Mouse (Mus musculus): Measurements from ENCODE around the gene Cic. TPM values are rescaled to one million over a fixed set of nuclear protein-coding genes. Genes with fewer than 3 reads are reported as not detected.
A peak's percentile ranks its signal among the peaks of the same experiment; 100 is the strongest.

Cic gene
- total RNA-seq, 1 experiment from 2014 or later: 65.9 TPM

DNA sequence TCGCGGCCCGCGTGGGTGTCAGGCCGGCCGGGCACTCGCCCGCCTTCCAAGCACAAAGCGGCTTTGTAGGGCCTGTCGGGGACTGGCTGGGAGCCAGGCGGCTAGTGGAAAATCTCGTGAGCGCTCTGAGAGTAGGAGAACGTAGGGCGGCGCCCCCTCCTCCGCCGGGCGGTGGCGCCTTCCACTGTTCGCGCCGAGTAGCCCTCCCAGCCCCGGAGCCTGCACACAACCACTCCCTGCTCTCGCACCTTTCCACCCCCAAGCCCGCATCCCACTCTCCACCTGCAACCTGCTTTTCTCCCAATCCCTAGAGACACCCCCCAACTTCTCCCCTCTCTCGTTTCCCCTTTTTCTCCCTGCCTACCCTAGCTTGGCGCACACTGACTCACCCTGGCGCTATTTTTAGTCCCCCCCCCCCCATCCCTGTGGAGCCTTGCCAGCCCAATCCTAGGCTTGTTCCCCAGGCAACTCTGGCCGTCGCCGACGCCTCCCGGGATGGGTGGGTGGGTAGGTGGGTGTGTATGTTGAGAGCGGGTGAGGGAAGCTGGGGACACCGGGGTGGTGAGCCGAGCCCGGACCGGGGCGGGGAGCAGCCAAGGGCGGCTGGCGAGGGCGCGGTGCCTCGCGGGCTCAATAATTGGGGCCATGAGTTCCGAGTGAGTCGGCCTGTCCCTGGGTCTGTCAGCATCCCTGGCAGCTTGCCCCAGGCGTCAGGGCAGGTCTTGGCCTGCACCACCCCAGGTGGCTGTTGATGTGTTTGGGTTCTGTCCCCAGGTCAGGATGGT, 11.8 kb downstream of the Cic start:
- ATAC-seq (replicated peaks; ENCODE audit: insufficient number of reproducible peaks, low FRiP score, low TSS enrichment, poor library complexity, severe bottlenecking): 0 out of 2 replicates have a peak, but pooled peaks have one; percentile 3

DNA sequence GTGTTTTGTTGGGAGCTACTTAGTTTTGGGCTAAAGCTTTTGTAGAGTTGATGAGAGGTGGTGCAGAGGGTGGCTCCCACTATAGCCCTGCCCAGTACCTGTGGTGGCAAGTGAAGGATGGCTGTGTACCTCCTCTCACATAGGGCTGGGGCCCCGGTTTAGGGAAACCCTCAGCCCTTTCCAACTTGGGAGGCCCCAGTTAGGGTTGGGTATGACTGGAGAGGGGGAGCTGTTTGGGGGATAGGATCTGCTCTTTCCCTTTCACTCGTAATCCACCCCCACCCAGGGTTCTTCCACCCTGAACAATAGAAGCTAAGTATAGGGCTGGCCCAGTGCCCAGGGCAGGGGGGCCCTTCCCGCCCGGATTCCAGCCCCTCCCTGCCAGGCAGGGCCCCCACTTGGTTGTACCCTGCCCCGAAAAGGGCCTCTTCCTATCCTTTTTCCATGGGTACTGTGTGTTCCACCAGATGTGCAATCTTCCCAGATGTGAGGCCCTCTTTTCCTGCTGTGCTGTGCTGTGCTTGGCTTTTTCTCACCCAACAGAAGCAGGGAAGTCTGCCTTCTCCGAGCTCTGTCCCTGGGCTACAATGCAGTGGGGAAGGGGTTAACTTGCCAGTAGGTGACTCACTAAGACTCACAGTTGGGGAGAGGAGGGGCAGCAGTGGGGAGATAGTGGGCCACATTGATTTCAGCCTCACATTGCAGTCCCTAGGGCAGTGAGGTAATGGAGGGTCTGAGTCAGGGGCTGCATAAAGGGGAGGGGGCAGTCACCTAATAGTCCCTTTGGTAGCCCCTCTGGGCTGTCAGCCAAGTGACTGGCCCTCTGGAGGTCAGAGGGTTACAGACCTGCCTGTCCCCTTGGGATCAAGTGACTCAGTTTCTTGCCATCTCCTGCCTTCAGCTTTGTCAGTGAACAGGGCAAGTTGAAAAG, 12.6 kb downstream of the Cic start:
- ATAC-seq (replicated peaks; ENCODE audit: insufficient number of reproducible peaks, low FRiP score, low TSS enrichment, poor library complexity, severe bottlenecking): no peak

DNA sequence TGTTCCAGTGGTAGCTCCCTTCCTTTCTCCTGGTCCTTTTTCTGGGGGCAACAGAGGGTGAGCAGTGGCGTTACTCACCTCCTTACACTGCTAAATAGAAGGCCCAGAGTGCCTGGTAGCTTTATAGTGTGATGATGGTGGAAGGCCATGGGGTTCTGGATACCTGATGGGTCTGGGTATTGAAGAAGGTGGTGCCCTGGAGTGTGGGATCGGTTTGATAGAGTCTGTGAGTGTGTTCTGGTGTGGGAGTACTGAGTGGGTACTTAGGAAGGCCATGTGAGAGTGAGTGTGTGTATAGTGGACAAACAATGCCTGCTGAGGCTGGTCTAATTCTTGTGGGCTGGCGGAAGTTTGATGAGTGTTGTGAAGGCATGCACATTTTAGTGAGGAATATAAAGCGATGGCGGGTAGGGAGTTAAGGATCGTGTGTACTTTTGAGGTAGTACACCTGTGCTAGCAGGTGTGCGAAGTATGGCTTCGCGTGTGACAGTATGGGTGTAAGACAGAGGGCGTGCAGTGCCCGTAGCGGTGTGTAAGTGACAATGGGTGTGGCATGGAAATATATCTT, 13.7 kb downstream of the Cic start:
- no peak; the same call in 1 of the 2 replicates for ATAC-seq (replicated peaks; ENCODE audit: insufficient number of reproducible peaks, low FRiP score, low TSS enrichment, poor library complexity, severe bottlenecking)

DNA sequence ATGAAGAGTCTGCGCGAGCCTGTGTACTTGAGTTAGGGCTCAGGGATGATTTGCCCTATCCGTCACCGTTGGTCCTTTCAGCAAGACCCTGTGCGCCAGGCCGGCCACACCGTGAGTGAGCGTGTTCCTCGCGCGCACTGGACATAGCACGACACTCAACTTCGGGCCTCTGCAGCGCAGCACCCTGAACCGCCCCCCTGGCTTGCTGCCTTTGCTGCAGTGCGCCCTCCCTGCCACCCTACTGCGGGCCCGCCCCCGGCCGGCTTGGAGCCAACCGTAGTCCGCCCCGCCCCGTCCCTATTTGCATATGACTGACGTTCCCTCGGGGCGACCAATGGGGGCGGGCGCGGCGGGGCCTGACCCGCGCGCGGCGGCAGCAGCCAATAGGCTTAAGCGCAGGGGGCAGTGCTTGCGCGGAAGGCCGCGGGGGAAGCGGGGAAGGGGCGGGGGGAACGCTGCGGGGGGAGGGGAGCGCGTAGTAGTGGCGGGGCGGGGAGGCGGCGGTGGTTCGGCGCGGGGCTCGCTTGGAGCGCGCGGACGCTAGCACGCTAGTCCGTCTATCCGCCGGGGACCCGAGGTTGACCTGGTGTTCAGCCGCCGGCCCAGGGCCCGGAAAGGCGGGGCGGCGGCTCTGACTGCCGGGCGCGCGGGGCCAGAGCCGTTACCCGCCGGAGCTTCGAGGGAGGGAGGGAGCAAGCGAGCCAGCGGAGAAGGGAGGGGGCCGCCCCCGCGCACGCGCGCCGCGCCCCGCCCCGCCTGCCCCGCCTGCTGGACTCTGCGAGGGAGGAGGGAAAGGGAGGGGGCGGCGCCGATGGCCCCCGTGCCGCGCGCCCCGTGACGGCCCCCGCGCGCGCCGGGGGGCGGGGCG, 14.5 kb downstream of the Cic start:
- peak; percentile 42 for ATAC-seq (replicated peaks; ENCODE audit: insufficient number of reproducible peaks, low FRiP score, low TSS enrichment, poor library complexity, severe bottlenecking)

DNA sequence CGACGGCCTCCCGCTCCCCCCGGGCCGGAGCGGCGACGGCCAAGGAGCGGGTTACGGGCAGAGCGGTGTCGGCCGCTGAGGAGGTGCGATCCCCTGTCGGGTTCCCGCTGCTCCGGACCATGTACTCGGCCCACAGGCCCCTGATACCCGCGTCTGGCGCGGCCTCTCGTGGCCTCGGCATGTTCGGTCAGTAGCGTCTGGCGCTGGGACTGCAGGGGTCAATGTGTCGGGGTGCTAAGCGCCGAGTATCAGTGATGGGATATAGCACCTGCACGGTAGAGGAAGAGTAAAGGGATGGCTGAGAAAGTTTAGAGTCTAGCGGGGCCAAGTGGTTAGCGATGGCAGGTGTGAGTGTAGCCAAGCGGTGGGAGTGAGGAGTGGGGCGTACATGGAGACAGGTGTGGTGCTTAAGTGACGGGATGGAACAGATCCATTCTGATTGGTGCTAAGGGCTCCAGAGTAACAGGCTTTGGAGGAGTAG, 15.3 kb downstream of the Cic start:
- ATAC-seq (replicated peaks; ENCODE audit: insufficient number of reproducible peaks, low FRiP score, low TSS enrichment, poor library complexity, severe bottlenecking): no peak

DNA sequence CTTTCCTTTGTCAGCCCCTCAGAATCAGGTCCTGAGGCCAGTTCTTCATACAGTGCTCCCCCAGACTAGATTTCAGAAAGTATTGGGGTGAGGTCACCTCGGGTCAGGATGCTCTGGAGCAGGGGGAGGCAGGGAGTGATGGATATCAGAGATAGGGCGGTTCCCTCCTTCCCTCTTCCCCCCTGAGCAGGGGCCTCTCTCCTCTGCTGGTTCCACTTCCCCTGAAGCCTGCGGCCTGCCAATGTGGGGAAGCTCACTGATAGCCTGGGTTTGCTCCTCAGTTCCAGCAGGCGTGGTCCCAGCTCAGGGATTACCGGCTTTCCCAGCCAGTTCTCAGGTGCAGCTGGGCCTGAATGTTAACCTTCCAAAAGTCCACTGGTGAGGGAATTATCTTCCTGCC, 16.1 kb downstream of the Cic start:
- ATAC-seq (replicated peaks; ENCODE audit: insufficient number of reproducible peaks, low FRiP score, low TSS enrichment, poor library complexity, severe bottlenecking): 0 out of 2 replicates have a peak, but pooled peaks have one; percentile 6

DNA sequence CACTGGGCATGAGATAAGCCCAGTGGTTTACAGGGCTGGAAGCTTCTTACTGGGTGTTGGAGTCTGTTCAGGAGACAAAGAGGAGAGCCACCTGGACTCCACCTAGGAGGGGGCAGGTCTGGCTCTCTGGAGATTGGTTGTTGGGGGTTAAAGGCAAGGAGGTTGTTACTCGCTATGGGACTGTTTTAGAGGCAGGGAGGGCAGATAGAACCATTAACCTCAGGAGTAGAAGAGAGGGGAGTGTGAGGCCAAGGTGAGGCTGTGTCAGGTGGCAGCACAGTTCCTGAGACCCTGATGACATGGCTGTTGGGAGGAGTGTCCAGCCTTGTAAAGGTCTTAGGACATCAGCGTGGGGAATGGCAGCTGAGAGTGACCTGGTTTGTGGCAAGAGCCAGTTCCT, 16.7 kb downstream of the Cic start:
- ATAC-seq (replicated peaks; ENCODE audit: insufficient number of reproducible peaks, low FRiP score, low TSS enrichment, poor library complexity, severe bottlenecking): no peak

DNA sequence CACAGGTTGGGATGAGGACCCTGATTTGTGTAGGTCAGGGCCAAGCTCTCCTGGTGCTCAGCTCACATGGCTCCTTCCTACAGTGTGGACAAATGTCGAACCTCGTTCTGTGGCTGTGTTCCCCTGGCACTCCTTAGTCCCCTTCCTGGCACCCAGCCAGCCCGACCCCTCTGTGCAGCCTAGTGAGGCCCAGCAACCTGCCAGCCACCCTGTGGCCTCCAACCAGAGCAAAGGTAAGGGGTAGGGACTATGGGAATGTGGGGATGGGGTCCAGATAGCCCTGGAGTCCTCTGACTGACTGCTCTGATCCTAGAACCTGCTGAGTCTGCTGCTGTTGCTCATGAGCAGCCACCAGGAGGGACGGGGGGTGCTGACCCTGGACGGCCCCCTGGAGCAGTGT, 17.3 kb downstream of the Cic start:
- ATAC-seq (replicated peaks; ENCODE audit: insufficient number of reproducible peaks, low FRiP score, low TSS enrichment, poor library complexity, severe bottlenecking): no peak

DNA sequence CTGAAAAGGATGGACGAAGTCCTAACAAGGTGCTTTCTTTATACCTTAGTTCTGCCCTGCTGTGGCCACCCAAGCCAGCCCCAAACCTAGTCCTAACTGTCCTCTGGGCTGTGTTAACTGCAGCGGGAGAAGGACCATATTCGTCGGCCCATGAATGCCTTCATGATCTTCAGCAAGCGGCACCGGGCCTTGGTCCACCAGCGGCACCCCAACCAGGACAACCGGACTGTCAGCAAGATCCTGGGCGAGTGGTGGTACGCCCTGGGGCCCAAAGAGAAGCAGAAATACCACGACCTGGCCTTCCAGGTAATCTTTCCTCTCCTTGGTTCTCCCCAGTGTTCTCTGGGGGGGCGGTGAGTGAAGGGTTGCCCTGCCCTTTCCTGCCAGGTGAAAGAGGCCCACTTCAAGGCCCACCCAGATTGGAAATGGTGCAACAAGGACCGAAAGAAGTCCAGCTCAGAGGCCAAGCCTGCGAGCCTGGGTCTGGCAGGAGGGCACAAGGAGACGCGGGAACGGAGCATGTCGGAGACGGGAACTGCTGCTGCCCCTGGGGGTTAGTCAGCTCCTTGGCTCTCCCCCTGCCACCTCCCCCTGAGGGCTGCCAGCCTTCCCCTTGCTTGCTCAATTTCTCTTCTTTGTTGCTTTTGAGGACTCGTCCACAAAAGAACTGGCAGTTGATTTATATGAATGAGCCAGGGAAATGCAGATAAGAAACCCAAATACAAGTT, 18.2 kb downstream of the Cic start:
- no peak for ATAC-seq (replicated peaks; ENCODE audit: insufficient number of reproducible peaks, low FRiP score, low TSS enrichment, poor library complexity, severe bottlenecking)

DNA sequence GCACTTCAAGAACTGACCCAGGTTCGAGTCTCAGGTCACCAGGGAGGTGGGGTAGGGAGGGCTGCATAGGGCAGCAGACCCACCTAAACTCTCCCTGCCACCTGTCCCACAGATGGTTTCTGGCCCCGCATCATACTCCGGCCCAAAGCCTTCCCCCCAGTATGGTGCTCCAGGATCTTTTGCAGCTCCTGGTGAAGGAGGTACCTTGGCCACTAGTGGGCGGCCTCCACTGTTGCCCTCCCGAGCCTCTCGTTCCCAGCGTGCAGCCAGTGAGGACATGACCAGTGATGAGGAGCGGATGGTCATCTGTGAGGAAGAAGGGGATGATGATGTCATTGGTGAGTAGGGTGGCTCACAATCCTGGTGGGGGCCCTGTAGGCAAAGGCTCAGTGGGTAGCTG, 19.5 kb downstream of the Cic start:
- no peak for ATAC-seq (replicated peaks; ENCODE audit: insufficient number of reproducible peaks, low FRiP score, low TSS enrichment, poor library complexity, severe bottlenecking)

DNA sequence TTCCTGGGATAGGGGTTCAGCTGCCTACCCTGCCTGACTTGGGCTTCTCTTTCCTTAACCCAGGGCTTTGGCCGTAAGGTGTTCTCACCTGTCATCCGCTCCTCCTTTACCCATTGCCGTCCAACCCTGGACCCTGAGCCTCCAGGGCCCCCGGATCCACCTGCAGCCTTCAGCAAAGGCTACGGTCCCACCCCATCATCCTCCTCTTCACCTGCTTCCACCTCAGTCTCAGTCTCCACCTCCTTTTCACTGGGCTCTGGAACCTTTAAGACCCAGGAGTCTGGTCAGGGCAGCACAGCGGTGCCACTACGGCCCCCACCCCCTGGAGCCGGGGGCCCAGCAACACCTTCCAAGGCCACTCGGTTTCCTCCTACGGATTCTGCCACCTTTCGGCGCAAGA, 20.5 kb downstream of the Cic start:
- no peak for ATAC-seq (replicated peaks; ENCODE audit: insufficient number of reproducible peaks, low FRiP score, low TSS enrichment, poor library complexity, severe bottlenecking)

DNA sequence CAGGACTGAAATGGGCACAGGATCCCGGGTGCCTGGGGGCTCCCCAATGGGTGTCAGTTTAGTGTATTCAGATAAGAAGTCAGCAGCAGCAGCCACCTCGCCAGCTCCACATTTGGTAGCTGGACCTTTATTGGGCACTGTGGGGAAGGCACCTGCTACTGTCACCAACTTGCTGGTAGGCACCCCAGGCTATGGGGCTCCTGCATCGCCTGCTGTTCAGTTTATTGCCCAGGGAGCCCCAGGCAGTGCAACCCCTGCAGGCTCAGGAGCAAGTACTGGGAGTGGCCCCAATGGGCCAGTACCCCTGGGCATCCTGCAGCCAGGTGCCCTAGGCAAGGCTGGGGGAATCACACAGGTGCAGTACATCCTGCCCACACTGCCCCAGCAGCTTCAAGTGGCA, 21.2 kb downstream of the Cic start:
- no peak for ATAC-seq (replicated peaks; ENCODE audit: insufficient number of reproducible peaks, low FRiP score, low TSS enrichment, poor library complexity, severe bottlenecking)

DNA sequence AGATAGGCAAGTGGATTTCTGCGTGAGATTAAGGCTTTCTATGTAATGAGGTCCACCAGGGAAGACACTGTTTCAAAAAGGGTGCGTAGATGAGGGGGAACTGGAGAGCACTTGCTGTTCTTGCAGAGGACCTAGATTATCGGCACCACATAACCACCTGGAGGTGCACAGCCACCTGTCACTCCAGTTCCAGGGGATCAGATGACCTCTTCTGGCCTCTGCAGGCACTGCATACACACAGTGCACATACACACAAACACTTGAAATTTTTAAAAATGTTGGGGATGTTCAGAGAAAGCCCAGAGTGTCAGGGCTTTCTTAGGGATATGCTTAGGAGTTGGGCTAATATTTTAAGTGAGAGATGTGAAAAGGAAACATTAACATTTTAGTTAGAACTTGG, 22.4 kb downstream of the Cic start:
- no peak for ATAC-seq (replicated peaks; ENCODE audit: insufficient number of reproducible peaks, low FRiP score, low TSS enrichment, poor library complexity, severe bottlenecking)

DNA sequence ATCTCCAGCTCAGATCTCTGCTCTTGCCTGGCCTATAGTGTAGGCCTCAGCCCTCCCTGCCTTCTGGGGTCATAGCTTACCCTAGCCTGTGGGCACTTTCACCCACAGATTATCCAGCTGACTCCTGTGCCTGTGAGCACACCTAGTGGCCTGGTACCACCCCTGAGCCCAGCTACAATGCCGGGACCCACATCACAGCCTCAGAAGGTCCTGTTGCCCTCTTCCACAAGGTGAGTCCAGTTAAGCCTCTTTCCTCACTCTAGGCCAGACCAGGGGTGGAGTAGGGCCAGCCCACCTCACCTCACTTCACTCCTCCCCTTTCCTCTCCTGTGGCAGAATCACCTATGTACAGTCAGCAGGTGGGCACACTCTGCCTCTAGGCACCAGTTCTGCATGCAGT, 23.0 kb downstream of the Cic start:
- no peak for ATAC-seq (replicated peaks; ENCODE audit: insufficient number of reproducible peaks, low FRiP score, low TSS enrichment, poor library complexity, severe bottlenecking)

DNA sequence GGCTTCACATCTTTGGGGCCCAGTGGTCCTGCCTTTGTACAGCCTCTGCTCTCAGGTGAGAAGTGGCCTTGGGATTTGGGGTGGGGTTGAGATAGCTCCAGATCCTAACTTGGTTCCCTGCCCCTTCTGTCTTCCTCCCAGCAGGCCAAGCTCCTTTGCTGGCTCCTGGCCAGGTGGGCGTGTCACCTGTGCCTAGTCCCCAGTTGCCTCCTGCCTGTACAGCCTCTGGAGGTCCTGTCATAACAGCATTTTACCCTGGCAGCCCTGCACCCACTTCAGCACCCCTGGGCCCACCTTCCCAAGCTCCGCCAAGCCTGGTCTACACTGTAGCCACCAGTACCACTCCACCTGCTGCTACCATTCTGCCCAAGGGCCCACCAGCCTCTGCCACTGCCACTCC, 23.4 kb downstream of the Cic start:
- no peak for ATAC-seq (replicated peaks; ENCODE audit: insufficient number of reproducible peaks, low FRiP score, low TSS enrichment, poor library complexity, severe bottlenecking)

DNA sequence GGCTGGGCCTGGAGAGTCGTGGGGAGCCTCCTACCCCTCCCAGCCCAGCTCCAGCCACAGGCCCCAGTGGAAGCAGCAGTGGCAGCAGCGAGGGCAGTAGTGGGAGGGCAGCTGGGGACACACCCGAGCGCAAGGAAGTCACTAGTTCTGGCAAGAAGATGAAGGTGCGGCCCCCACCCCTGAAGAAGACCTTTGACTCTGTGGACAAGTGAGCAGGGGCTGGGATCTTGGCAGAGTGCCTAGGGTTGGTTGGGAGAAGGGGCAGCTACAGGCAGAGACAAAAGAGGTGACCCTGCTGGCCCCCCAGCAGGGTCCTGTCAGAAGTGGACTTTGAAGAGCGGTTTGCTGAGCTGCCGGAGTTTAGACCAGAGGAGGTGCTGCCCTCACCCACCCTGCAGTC, 24.6 kb downstream of the Cic start:
- ATAC-seq (replicated peaks; ENCODE audit: insufficient number of reproducible peaks, low FRiP score, low TSS enrichment, poor library complexity, severe bottlenecking): no peak

DNA sequence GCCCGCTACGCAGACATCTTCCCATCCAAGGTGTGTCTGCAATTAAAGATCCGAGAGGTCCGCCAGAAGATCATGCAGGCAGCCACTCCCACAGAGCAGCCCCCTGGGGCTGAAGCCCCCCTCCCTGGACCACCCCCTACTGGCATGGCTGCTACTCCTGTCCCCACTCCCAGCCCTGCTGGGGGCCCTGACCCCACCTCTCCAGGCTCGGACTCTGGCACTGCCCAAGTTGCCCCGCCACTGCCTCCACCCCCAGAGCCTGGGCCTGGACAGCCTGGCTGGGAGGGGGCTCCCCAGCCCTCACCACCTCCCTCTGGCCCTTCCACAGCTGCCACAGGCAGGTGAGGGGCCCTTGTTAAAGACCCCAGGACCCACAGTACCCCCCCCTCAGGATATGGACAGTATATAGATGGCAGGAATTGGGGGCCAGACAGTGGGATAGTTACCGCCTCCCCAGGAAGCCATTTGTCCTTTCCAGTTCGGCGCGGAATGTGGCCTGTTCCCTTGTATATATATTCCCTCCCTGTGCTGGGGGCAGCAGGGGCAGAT, 25.8 kb downstream of the Cic start:
- ATAC-seq (replicated peaks; ENCODE audit: insufficient number of reproducible peaks, low FRiP score, low TSS enrichment, poor library complexity, severe bottlenecking): no peak

DNA sequence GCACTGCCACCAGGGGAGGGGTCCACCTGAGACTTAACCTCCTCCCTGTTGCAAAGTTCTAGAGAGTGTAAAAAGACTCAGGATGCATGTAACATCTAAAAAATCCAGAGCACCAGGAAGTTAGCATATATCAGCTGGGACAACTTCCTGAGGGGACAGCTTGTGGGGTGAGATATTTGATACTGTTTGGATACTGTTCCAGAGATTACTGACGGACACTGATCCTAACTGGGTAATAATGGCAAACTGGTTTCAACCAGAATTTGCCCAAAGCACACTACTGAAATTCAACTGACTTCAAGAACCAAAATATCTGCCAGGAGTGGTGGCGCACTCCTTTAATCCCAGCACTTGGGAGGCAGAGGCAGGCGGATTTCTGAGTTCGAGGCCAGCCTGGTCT, 27.0 kb downstream of the Cic start:
- no peak for ATAC-seq (replicated peaks; ENCODE audit: insufficient number of reproducible peaks, low FRiP score, low TSS enrichment, poor library complexity, severe bottlenecking)

All from monocyte, adult 5-6 weeks (primary cell).